Mouse (Mus musculus) neutrophil, adult 59 days (primary cell): ENCODE data around the gene Pbxip1. TPM values are rescaled to one million over a fixed set of nuclear protein-coding genes. Genes with fewer than 3 reads are reported as not detected.

Source experiments
- total RNA-seq, 2 experiments: library from RNA; stranded (reverse); gene quantifications; 1 replicate in 1 of 2; 2 replicates in 1 of 2; pipeline ENCODE4 v1.2.4; 2023

Pbxip1 gene
- total RNA-seq = 100 to 1,000 TPM; 149 to 151 TPM

DNA sequence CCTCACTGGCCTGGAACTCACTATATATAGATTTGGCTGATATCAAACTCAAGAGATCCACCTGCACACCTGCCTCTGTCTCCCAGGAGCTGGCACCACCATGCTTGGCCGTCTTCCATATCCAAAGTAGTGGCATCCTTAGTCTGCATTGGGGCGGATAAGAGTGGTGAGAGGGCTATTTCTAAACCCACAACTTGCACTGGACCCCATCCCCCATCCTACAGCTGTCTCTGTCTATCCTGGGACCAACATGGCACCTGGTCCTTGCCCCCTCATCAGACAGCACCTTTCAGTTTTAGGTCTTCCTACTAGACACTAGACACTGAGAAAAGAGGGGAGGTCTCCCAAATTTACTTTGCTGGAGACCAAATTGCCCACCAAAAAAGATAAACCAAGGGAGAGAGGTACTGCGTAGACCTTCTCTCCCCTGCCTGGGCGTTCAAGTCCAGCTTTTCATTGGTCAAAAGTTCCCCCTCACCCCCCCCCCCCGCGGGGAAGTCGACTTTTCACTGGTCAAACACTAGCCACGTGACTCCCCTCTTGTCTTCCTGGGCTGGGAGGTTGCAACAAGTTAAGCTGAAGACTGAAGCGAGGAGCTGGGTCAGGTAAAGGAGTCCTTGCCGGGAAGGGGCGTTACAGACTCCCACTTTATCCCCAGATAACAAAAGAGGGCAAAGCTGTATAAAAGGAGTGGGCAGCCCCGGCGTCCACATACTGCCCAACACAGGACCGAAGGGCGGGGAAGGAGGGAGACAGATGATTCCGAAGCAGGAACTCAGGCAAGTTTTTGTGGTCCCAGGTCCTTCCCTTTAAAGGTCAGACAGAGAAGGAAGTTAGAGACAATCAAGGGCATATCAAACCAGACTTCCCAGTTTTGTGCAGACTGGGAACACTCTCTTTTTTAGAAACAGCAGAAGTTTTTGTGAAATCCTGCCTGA lies at the start of gene Pbxip1:
Gene Pbxip1, plus strand, starts transcription at position 531 of the 938 bp plus-strand sequence.

DNA sequence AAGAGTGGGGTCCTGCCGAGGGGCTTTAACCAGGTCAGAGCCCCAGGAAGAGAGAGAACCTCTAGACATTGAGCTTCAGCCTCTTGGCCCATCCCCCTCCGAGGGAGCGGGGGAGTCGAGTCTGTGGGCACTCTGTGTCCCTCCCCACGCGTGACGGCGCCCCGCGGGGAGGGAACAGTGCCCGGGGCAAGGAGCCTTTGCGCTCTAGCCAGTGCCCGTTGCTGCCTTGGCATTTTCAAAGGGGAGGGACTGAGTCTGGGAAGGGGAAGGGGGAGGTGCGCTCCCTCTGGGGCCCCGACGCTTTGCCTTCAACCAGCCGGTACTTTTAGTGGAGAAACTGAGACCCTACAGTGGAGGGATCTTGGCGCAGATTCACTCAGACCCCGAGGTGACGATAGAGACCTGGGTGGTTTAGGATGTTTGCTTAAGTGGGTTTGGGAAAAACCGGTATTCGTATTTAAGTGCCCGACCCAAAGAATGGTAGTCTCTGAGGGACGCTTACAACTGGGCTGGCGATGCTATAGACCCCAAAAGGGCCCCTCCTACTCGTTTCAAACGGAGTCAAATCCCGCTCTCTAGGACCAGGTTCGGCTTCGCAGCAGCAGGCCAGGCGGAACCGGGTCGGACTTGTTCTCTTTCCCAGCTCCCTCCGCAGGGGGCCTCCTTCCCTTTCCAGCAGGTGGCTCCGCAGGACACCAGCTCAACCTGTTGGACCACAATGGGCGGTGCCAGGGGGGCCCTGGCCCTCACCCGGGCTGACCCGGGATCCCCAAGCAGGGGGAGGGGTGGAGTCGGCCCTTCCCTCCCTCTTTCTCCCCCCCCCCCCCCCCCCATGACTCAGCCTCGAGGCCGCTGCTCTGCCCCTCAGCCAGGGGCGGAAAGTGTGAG lies 42.3 kb upstream of the Pbxip1 start, which contains the start of gene Zbtb7b:
Gene Zbtb7b, minus strand, starts transcription at position 771 of the 888 bp plus-strand sequence.

DNA sequence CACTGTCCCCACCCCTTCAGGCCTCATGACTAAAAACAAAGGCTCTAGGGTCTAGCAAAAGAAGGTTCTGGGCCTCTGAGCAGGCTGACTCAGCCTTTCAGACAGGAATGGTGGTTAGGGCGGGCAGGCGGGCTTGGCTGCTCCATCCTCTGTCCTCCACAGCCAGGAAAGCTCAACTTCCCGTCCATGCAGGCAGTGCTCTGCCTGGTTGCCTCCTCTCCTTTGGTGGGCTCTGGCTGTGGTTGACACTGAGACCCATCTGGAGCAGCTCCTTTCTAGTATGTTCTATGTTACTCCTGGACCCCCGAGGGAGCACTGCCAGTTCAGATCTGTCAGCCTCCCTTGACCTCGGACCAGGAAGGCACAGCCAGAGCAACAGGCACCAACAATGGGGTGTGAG lies 33.8 kb upstream of the Pbxip1 start, which contains the start of gene Lenep:
Gene Lenep, minus strand, starts transcription at position 101 of the 400 bp plus-strand sequence.

DNA sequence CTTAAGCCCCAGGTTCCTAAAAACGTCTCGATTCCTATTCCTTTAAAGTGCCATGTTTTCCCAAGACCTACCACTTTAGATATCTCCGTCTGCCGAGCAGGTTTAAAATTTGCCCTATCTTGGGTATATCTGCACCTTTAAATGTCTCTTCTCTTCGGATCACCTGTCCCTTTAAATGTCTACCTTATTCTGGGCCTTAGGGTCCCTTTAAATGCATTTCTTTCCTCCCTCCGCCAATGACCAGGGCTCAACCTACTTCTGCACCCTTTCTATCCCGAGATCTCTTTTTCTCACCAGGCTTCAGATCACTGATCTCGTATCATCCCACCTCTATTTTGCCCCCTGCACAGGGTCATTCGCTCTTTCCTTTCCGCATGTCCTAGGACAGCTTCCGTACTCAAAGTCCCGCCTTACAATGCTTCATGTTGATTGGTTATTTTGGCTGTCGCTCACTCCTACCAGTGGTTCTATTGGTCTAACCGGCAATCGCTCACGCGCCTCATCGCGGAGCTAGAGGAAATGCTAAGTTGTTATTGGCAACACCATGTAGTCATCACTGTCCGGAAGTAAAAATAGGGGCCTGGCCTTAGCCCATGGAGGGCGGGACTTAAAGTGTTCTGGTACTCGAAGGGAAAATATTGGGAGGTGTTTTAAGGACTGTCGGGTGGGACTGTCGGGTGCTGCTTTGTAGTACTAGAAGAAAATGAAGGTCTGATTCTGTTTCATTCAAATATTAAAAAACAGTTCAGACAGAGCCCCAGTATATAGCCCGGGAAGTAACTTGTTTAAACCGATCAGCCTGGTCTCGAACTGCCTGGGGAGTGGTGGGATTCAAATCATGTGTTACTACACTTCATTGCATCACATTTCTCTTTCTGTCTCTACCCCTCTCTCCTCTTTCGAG lies 24.8 kb upstream of the Pbxip1 start, which contains the start of gene Flad1:
Gene Flad1, minus strand, starts transcription at position 381 of the 904 bp plus-strand sequence.

DNA sequence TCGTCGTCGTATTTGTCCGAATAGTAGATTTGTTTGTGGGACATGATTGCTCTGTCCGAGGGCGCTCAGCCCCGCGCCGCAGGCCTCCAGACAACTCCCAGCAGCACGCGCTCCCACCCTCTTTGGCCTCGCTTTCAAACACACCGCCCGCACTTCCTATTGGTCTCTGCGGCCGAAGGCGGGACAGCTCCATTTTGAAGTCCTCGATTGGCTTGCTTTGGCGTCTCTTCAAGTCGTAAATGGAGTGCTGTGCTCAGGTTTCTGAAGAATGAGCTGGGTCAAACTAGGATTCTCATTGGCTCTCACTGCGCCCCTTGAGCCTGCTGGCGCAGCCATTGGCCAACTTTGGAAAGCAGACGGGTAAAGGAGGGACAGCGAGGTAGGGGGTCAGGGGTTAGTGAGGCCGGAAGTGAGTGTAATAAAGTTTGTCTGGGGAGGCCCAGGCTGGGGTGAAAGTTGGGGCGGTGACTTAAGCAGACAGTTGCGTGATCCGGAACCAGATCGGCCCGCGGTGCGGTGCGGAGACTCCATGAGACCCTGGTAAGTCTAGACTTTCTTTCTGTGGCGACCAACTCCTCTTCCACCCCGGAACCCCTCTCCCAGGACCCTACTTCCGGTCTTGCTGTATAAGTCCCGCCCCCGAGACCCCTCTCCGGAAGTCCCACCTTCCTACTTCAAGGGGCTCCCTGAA lies 18.2 kb upstream of the Pbxip1 start, which contains the start of the genes Cks1b and Shc1:
Gene Cks1b, minus strand, starts transcription at position 214 of the 691 bp plus-strand sequence.
Gene Shc1, plus strand, starts transcription at position 274 of the 691 bp plus-strand sequence.

DNA sequence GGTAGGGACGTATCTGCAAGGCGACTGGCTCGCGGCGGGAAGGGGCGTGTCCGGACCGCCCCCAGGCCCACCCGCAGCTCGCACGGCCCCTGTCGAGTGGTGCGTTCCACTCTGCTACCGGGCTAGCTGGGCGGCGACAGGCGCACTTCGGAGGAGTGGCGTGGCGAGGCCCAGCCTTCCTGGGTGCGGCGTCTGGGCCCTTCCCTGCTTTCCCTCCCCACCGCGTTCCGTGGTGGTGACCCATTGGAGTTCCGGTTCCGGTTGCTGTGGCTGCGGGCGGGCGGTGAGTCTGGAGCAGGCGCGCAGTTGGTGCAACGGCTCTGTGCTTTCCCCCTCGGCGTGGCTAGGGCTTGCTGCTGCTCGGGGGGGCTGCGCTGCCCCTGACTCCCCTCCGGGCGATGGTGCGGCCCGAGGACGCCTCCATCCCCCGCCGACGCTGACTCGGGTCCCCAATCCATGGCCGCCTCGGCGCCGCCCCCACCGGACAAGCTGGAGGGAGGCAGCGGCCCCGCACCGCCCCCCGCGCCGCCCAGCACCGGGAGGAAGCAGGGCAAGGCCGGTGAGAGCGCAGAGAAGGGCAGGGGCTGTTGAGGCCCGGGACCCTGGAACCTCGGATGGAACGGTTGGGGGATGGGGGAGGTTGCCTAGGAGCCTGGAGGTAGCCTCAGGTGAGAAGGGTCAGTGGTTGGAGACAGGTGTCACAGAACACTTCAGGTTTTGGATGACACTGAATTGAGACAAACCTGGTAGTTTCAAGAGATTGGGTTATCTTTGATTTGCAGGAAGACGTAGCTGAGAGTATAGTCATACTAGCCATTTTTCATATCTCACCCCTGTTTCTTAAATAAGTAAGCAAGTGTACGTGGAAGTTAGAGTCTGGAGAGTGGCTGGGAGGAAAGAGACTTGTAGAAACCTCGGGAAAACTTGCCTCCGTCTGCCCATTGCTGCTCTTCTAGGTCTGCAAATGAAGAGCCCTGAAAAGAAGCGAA lies 6.0 kb upstream of the Pbxip1 start, which contains the start of gene Pygo2:
Gene Pygo2, plus strand, starts transcription at position 44 of the 989 bp plus-strand sequence.

DNA sequence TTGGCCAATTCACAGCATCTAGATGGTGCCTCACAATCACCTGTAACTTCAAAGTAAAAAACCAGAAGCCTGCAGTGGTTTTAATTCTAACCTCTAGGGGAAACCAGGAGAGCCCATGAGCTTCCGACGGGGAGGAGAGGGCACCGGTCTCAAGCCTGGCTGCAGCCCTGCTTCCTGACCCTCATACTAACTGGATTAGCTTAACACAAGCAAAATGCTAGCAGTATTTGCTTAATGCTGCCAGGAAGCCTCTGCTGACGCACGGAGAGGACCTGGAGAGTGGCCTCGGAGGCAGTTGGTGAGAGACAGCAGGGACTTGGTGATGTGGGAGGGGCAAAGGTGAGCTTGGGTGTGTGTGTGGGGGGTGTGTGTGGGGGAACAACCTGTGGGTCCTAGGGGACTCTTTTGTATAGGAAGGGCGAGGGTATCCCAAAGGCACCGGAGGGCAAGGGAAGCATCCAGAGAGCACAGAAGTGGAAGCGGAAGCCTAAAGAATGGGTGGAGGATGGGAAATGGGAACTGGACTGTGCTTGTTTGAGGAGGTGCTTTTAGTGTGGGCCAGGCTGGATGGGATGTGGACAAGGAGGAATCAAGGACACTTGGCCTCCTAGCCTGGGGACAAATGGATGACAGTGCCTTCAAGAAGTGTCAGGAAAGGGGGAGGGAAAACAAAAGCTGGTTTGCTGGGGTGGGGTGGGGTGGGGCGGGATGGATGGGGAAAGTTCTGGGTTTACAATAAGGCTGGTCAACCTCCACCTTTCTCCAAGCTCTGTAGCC lies 18.1 kb downstream of the Pbxip1 start, which contains the start of gene Pmvk:
Gene Pmvk, plus strand, starts transcription at position 141 of the 777 bp plus-strand sequence.

Other genes starting within 250 kb of the Pbxip1 start
- 10 to 100 TPM; 62.4 to 71.4 TPM for gene Gba, start 233.8 kb upstream of the Pbxip1 start, total RNA-seq
- gene Thbs3, start 221.5 kb upstream of the Pbxip1 start, total RNA-seq = 1 to 10 TPM in 1 of 2 experiments, under 1 TPM in 1; 0.38 to 1.1 TPM
- gene Mtx1, start 209.6 kb upstream of the Pbxip1 start, total RNA-seq = 10 to 100 TPM; 51.2 to 53.3 TPM
- not detected for gene Muc1, start 207.6 kb upstream of the Pbxip1 start, total RNA-seq
- gene Krtcap2, start 190.7 kb upstream of the Pbxip1 start, total RNA-seq = 10 to 100 TPM; 58.9 to 75.6 TPM
- gene Trim46, start 190.4 kb upstream of the Pbxip1 start, total RNA-seq = under 1 TPM; 0.53 to 0.69 TPM
- 10 to 100 TPM; 35.3 to 45.6 TPM for gene Dpm3, start 177.3 kb upstream of the Pbxip1 start, total RNA-seq
- 10 to 100 TPM; 18.8 to 21.5 TPM for gene Slc50a1, start 166.1 kb upstream of the Pbxip1 start, total RNA-seq
- not detected for gene Efna1, start 155.6 kb upstream of the Pbxip1 start, total RNA-seq
- gene Efna3, start 113.7 kb upstream of the Pbxip1 start, total RNA-seq = not detected
- gene Efna4, start 98.7 kb upstream of the Pbxip1 start, total RNA-seq = not detected
- gene Adam15, start 86.7 kb upstream of the Pbxip1 start, total RNA-seq = 100 to 1,000 TPM; 120 to 129 TPM
- gene Dcst2, start 74.7 kb upstream of the Pbxip1 start, total RNA-seq = not detected
- gene Dcst1, start 71.5 kb upstream of the Pbxip1 start, total RNA-seq = not detected
- 100 to 1,000 TPM; 134 to 142 TPM for gene Zbtb7b, start 41.9 kb upstream of the Pbxip1 start, total RNA-seq
- gene Lenep, start 33.9 kb upstream of the Pbxip1 start, total RNA-seq = under 1 TPM in 1 of 2 experiments, not detected in 1; 0.87 TPM
- 10 to 100 TPM; 14.4 to 16.8 TPM for gene Flad1, start 24.8 kb upstream of the Pbxip1 start, total RNA-seq
- 10 to 100 TPM; 42.6 to 51.9 TPM for gene Cks1b, start 18.3 kb upstream of the Pbxip1 start, total RNA-seq
- gene Shc1, start 18.3 kb upstream of the Pbxip1 start, total RNA-seq = 100 to 1,000 TPM; 104 to 111 TPM
- 10 to 100 TPM; 37.1 to 39.3 TPM for gene Pygo2, start 6.5 kb upstream of the Pbxip1 start, total RNA-seq
- 1 to 10 TPM; 6.7 to 9.7 TPM for gene Pmvk, start 17.8 kb downstream of the Pbxip1 start, total RNA-seq
- under 1 TPM; 0.07 to 0.09 TPM for gene Kcnn3, start 83.5 kb downstream of the Pbxip1 start, total RNA-seq